Mouse (Mus musculus) heart, embryonic 10.5 days (tissue): ENCODE data around the gene Gm10663. TPM values are rescaled to one million over a fixed set of nuclear protein-coding genes. Genes with fewer than 3 reads are reported as not detected.

Source experiments
- DNase-seq: peaks from one replicate; pipeline ENCODE4 v3.0.0-alpha.2; 2017; ENCODE audit warnings: low spot score
- H3K27ac ChIP-seq: fragments of 300-500 bp; sonication (generic); 2 replicates; pipeline ENCODE4 v1.5.1; 2016; ENCODE audit warnings: mild to moderate bottlenecking
- H3K27me3 ChIP-seq: fragments of 300-500 bp; sonication (generic); 2 replicates; pipeline ENCODE4 v1.6.1; 2016; ENCODE audit warnings: mild to moderate bottlenecking; ENCODE audit not compliant: poor library complexity, insufficient read depth, severe bottlenecking
- H3K36me3 ChIP-seq: fragments of 300-500 bp; sonication (generic); 2 replicates; pipeline ENCODE4 v1.6.1; 2016; ENCODE audit warnings: mild to moderate bottlenecking, moderate library complexity
- H3K4me1 ChIP-seq: fragments of 300-500 bp; sonication (generic); 2 replicates; pipeline ENCODE4 v1.6.1; 2016; ENCODE audit warnings: mild to moderate bottlenecking
- H3K4me3 ChIP-seq: fragments of 300-500 bp; sonication (generic); 2 replicates; pipeline ENCODE4 v1.5.1; 2016; ENCODE audit warnings: mild to moderate bottlenecking, moderate library complexity
- H3K9me3 ChIP-seq: fragments of 300-500 bp; sonication (generic); 2 replicates; pipeline ENCODE4 v1.6.1; 2016; ENCODE audit warnings: mild to moderate bottlenecking, moderate library complexity
- WGBS: fragments of 180-500 bp; shearing (Covaris S2); methylation state at CpG from one replicate; pipeline ENCODE4 v1.1.7; 2016; 5-methylcytosine and 5-hydroxymethylcytosine counted together
- microRNA-seq: library from miRNA; unstranded; fragments of <30 nt; microRNA quantifications from one replicate; pipeline ENCODE4, GENCODE M21; 2017
- polyA plus RNA-seq: library from polyadenylated mRNA; unstranded; fragments of >200 nt; fragmentation: Nextera tagmentation; extraction: Ambion mirVana; gene quantifications from 2 replicates; pipeline ENCODE4 v1.2.1, GENCODE M21; 2016

The Gm10663 gene
- polyA plus RNA-seq, 1 experiment from 2014 or later = not detected

DNA sequence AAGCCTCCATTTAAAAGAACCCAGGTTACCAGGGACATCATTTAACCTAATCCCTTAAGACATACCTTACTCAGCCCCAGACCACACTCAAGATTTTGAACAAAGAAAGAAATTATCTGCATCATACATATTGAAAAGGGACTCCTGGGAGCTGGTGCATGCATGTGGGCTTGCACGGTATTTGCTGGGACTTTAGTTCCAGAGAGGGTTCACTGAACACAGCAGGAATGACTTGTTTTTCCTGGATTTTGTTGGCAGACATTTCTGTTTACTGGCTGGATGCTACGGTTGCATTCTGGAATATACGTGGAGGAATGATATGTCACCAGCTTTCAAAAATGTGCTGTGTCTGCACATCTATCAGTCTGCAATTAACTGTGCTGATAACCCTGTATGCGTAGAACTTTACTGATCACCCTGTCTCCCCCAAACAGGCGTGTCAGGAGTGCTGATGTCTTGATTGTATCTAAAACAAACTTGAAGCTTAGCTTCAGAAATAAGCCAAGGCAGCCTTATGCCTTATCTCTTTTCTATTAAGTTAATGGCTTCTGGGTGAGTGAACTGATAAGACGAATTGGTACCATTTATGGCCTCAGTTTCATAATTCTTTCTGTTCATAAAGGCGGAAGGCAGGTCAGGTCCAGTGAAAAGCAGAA lies 23.1 kb downstream of the Gm10663 start:
- no peak overlapping the region for H3K4me3 ChIP-seq
- H3K27ac ChIP-seq = no peak overlapping the region
- no peak for DNase-seq
- H3K4me1 ChIP-seq = no peaks in the 10 kb centered on the region
- no peaks in the 10 kb centered on the region for H3K9me3 ChIP-seq
- 47% methylated on average over 7 of the region's 7 CpGs for WGBS
- no peaks in the 10 kb centered on the region for H3K27me3 ChIP-seq
- H3K36me3 ChIP-seq = no peaks in the 10 kb centered on the region

DNA sequence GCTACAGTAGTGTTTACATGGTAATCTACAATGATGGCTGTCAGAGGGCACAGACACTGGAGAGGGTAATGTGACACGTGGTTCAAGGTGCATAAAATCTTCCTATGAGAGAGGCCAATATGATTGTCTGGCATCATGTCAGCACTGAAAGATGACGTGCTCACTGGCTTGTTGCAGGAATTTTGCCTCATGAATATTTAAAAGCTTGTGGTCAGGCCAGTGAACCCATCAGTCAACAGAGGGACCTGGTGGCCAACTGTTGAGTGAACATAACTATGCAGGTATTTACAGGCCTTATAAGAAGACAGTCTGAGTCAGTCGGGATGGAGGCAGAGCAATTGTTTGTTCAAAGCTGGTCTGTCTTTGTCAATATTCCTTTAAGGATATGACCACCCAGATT lies 24.9 kb downstream of the Gm10663 start:
- no peaks in the 10 kb centered on the region for H3K36me3 ChIP-seq
- 65% methylated on average over 3 of the region's 3 CpGs for WGBS
- no peak overlapping the region for H3K4me3 ChIP-seq

DNA sequence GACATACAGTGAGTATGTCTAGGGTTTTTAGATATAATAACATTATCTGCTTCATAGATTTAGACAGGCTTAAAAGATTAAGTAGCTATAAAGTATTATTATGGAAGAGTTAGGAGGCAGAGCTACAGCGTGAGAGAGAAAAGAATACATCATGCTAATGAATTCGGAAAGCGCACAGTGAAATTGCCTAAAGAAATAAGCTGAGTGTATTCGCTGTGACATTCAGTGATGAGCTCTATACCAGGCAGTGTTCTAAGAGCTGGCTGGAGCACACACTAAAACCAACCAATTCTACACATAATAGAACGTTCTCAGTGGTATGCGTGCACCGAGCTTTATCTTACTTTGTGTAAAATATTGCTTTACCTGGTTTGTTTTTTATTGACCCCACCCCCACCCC lies 28.8 kb downstream of the Gm10663 start:
- Histone ChIP-seq H3K27ac (no peak overlapping the region), H3K36me3 (no peaks in the 10 kb centered on the region), H3K4me3 (no peak overlapping the region), H3K9me3 (no peaks in the 10 kb centered on the region), H3K4me1 (no peaks in the 10 kb centered on the region), H3K27me3 (no peaks in the 10 kb centered on the region)
- WGBS = 88% methylated on average over 7 of the region's 7 CpGs
- no peak for DNase-seq

More for the DNA sequence above, 24.9 kb downstream of the Gm10663 start:
- no peak overlapping the region for H3K27ac ChIP-seq
- H3K4me1 ChIP-seq = no peaks in the 10 kb centered on the region
- DNase-seq = no peak
- no peaks in the 10 kb centered on the region for H3K9me3 ChIP-seq
- H3K27me3 ChIP-seq = no peaks in the 10 kb centered on the region

DNA sequence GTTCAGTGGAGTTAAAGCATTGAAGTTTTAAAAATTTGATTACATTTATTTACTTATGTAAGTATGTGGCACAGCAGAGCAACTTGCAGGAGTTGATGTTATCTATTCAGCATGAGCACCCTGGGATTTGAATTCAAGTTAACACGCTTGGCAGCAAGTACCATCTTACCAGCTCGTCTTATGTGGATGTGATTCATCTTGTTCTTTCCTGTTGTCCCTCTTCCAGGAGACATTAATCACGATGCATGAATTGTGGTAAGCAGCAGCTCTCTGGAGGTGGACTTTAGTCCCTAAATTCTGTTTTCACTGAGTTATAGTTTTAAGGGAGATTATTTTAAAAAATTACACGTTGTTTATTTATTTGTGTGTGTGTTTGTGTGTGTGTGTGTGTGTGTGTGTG lies 29.2 kb downstream of the Gm10663 start:
- no peaks in the 10 kb centered on the region for H3K27me3 ChIP-seq
- H3K27ac ChIP-seq = no peak overlapping the region
- H3K4me3 ChIP-seq = no peak overlapping the region
- no peaks in the 10 kb centered on the region for H3K9me3 ChIP-seq
- H3K36me3 ChIP-seq = no peaks in the 10 kb centered on the region
- 64% methylated on average over 4 of the region's 4 CpGs for WGBS
- no peak for DNase-seq
- H3K4me1 ChIP-seq = no peaks in the 10 kb centered on the region

DNA sequence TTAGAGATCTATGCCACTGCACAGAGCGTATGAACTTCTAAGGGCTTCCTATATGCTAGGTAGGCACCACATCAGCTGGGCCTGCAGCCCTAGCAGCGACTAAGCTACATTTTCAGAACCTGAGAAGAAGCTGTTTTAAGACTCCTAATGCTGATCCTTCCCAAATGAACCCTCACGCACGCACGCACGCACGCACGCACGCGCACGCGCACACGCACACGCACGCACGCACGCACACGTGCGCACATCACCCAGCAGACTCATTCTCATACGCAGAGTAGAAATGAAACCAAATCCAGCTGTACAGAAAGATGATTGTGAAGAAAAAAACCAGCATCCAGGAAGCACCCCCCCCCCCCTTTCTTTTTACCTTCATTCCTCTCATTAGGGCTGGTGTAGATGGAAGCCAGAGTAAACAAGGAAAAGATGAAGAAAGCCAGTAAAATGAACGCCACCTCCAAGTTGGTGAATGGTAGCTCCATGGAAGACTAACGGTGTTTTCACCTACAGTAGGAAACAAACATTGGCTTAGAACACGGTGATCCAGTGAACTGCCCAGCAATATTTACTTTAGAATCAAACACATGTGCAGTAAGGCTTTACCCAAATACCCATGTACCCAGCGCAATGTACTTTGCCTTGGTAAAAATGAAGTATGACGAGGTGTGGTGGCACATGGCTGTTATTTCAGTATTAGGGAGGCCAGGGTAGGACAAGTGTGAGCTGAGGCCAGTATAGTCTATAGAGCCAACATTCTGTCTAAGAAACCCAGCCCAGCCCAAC lies 33.3 kb downstream of the Gm10663 start:
- no peak for DNase-seq
- no peaks in the 10 kb centered on the region for H3K4me1 ChIP-seq
- WGBS = 92% methylated on average over 25 of the region's 25 CpGs

DNA sequence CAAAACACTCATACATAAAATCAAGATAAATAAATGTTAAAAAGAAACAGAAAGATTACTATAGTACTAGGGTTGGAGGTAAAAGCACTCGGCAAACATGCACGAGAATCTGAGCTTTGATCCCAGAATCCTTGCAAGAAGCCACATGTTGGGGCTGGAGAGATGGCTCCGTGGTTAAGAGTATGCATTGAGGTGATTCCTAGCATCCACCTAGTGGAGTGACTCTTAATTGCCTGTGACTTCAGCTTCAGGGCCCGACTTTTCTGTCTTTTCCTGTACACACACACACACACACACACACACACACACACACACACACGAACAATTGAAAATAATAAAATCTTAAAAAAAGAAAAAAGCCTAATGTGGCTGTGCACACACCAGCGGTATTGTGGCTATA lies 34.1 kb downstream of the Gm10663 start:
- Histone ChIP-seq H3K36me3 (no peaks in the 10 kb centered on the region), H3K4me3 (no peak overlapping the region), H3K27ac (no peak overlapping the region), H3K27me3 (no peaks in the 10 kb centered on the region), H3K9me3 (no peaks in the 10 kb centered on the region), H3K4me1 (no peaks in the 10 kb centered on the region)
- 75% methylated on average over 6 of the region's 6 CpGs for WGBS
- DNase-seq = no peak

More for the DNA sequence above, 33.3 kb downstream of the Gm10663 start:
- Histone ChIP-seq H3K27ac (no peak overlapping the region), H3K4me3 (no peak overlapping the region), H3K9me3 (no peaks in the 10 kb centered on the region), H3K27me3 (no peaks in the 10 kb centered on the region), H3K36me3 (no peaks in the 10 kb centered on the region)

DNA sequence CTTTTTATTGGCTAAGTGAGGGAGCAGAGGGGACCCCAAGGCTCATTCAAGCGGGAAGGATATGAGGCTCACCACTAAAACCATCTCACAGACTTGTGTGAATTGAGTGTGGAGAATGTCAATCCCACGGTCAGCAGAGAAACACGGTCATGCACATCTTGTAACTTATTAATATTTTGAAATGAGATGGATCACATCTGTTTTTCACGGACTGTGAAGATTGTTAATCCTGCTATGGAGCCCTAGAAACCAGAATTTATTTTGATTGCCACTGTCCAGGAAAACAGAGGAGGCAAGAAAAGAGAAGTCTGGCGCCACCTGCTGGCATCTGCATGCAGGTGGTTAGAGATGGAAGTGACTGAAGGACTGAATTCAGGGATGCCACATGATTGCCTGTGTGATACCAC lies 35.5 kb downstream of the Gm10663 start:
- WGBS = 43% methylated on average over 5 of the region's 5 CpGs
- Histone ChIP-seq H3K36me3 (no peaks in the 10 kb centered on the region), H3K4me3 (no peak overlapping the region), H3K4me1 (no peaks in the 10 kb centered on the region), H3K27ac (no peak overlapping the region), H3K9me3 (no peaks in the 10 kb centered on the region), H3K27me3 (no peaks in the 10 kb centered on the region)
- no peak for DNase-seq

DNA sequence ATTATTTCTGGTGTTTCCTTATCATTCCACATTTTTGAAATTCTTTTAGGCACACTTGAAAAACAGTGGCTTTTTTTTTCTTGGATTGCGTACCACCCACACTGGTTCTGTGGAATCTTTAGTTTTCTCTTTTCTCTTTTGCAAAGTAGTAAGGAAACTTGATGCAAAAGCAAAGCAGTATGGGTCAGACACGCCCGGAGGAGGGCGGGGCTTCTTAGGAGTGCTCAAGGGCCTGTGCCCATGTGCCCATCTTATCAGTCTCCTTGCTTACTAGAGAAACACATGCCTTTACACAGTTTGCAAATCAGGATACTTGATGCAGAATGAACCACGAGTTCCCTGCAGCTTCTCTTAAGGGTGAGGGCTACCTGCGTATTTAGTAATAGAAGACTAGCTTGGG lies 37.3 kb downstream of the Gm10663 start:
- H3K9me3 ChIP-seq = no peaks in the 10 kb centered on the region
- 65% methylated on average over 6 of the region's 6 CpGs for WGBS
- H3K4me1 ChIP-seq = no peaks in the 10 kb centered on the region

DNA sequence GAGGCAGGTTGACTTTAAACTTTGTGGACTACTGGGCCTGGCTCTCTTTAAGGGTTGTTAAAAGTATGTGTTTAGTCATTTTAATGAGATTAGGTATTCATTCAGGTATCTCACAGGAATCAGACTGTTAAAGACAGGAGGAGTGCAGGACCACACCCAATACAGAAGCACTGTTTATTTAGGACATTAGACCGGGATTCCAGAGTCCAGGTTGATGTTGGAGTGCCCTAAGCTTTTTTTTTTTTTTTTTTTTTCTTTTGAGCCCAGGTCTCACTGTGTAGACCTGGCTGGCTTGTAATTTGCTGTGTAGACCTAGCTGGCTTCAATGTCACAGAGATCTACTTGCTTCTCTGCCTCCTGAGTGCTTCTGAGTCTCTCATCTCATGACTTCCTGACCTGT lies 51.2 kb downstream of the Gm10663 start:
- Histone ChIP-seq H3K27me3 (no peaks in the 10 kb centered on the region), H3K36me3 (no peaks in the 10 kb centered on the region), H3K27ac (no peak overlapping the region), H3K4me3 (no peak overlapping the region), H3K9me3 (no peaks in the 10 kb centered on the region), H3K4me1 (no peaks in the 10 kb centered on the region)
- no peak for DNase-seq
- WGBS = 79% methylated on average over 1 of the region's 1 CpGs

More for the DNA sequence above, 37.3 kb downstream of the Gm10663 start:
- Histone ChIP-seq H3K27me3 (no peaks in the 10 kb centered on the region), H3K4me3 (no peak overlapping the region), H3K36me3 (no peaks in the 10 kb centered on the region), H3K27ac (no peak overlapping the region)
- no peak for DNase-seq

DNA sequence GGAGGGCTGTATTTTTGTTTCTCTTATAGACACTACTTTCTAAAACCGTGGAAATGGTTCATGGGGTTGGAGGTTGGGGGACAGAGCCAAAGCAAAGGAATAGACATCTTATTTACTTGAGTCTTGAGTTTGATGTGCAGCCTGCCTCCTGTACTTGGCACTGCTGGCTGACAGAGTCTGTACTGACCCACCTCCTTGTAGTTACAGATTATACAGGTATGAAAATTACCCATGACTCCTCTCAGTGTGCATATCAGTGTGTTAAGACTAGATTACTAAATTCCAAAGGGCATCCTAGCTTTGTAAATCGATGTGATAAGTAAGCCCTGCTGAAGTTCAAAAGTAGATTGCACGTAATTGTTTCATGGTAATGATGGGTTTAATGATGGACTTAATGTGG lies 51.6 kb downstream of the Gm10663 start:
- no peaks in the 10 kb centered on the region for H3K27me3 ChIP-seq
- H3K27ac ChIP-seq = no peak overlapping the region
- H3K36me3 ChIP-seq = no peaks in the 10 kb centered on the region
- no peaks in the 10 kb centered on the region for H3K9me3 ChIP-seq
- H3K4me3 ChIP-seq = no peak overlapping the region
- WGBS = 77% methylated on average over 3 of the region's 3 CpGs
- H3K4me1 ChIP-seq = no peaks in the 10 kb centered on the region
- no peak for DNase-seq

Small RNAs within 50 kb of the gene (microRNA-seq; reads per million reads assigned to microRNA genes)
- gene Gm24333 = not detected

Other genes with a start within 250 kb of the Gm10663 start
- gene Klhl2, start 225.0 kb upstream of the Gm10663 start, polyA plus RNA-seq = 10.0 and 11.9 TPM in 2 replicates
- gene Tmem192, start 127.8 kb upstream of the Gm10663 start, polyA plus RNA-seq = 28.5 and 29.0 TPM in 2 replicates
- not detected in 2 replicates for gene Trim75, start 87.2 kb upstream of the Gm10663 start, polyA plus RNA-seq
- 0.16 TPM in 2 replicates for gene Trim61, start 56.5 kb upstream of the Gm10663 start, polyA plus RNA-seq
- gene Trim60, start 56.4 kb upstream of the Gm10663 start, polyA plus RNA-seq = not detected in 2 replicates
- gene Apela, start 37.7 kb upstream of the Gm10663 start, polyA plus RNA-seq = 10.7 and 13.8 TPM in 2 replicates
- not detected in 2 replicates for gene BC030870, start 54.5 kb downstream of the Gm10663 start, polyA plus RNA-seq